Mouse (Mus musculus): Measurements from ENCODE around the gene Ndufa6. TPM values are rescaled to one million over a fixed set of nuclear protein-coding genes. Genes with fewer than 3 reads are reported as not detected.
"Not testable (repeated sequence)": the region's sequence is repeated elsewhere in the genome, so short reads cannot be mapped to it uniquely, and the experiment has no call there.

Gene Ndufa6
- total RNA-seq, 2 experiments from 2014 or later: 629 to 669 TPM

DNA sequence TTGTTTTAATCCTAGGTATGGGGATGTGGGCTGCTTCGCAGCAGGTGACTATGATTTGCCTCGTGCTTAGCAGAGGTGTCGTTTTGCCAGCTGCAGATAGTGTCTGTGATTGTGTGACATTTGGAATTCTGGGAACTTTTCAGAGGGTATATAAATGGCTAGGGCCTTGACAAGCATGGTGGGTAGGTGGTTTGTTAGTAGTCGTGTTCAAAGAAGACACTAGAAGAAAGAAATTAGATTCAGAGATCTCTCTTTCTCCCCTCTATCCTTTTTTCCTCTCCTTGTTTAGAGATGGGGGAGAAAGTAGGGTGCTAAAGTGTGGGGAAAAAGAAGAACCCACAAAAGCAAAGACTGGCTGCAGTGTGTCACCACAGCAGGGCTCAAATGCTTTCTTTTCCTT, 14.0 kb upstream of the Ndufa6 start:
- DNase-seq: no peak

DNA sequence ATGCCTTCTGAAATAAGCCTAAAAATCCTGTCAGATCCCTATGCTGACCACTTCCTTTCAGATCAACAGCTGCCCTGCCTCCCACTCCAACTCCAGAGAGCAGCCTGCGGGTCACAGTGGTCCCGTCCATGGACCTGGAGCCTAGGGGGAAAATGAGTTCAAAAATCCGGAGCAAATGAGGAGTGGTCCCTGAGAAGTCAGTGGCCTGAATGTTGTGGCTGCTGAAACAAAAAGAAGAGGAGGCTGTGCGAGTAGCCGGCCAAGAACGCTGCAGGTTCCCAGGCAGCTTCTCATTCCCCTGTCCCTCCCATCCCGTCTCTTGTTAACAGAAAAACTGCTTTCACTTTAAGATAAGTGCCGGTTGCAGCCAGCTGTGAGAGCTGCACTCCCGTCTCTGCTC, 10.4 kb upstream of the Ndufa6 start:
- DNase-seq: not testable (repeated sequence)

DNA sequence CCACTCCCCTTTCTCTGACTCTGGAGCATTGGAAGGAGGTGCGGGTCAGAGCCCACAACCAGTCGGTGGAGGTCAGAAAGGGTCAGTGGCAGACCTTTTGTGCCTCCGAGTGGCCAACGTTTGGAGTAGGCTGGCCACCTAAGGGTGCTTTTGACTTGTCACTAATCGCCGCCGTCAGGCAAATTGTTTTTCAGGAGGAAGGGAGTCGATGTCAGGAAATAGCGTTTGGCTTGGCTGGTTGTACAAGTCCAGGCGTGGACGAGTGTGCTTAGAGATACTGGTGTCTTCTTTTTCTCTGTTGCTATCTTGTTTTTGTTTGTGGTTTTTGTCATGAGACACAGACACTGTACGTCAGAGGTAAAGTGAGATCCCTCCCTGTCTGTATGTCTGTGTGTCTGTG, 9.7 kb upstream of the Ndufa6 start:
- not testable (repeated sequence) for DNase-seq

DNA sequence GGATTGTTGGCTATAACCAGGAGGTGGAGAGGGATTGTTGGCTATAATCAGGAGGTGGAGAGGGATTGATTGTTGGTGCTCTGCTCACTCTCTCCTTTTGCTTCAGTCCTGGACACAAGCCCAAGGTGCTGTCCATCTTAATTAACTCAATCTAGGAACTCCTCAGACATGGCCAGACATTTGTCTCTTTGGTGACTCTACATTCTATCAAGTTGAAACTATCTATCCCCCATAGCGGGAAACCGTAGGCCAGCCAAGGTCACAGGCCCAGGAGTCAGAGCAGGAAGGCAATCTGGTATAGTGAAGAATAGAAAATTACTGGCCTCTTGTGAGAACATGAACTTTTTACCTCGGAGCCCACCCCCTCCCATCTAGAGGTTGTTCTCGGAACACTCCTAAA, 8.1 kb upstream of the Ndufa6 start:
- DNase-seq: no peak

DNA sequence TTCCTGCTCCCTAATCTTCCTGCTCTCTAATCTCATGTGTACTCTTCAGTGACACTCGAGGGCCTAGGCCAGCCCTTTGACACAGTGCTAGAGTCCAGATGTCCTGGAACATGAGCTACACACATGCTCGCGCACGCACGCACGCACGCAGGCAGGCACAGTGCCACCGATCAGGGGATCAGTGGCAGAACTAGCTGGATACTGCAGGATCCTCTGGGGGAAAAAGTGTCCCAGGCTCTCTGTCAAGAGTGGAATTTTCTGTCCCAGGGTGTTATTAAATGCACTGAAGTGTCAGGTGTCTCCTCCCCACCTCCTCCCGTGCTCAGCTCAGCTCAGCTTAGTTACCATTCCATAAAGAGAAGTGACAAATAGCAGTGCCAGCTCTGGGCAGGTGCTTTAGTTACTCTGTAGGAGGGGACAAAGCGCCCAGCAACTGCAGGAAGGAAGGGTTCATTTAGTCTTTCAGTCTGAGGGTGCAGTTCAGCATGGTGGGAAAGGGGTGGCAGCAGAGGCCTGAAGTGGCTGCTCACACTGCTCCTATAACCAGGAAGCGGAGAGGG, 7.4 kb upstream of the Ndufa6 start:
- DNase-seq: no peak

DNA sequence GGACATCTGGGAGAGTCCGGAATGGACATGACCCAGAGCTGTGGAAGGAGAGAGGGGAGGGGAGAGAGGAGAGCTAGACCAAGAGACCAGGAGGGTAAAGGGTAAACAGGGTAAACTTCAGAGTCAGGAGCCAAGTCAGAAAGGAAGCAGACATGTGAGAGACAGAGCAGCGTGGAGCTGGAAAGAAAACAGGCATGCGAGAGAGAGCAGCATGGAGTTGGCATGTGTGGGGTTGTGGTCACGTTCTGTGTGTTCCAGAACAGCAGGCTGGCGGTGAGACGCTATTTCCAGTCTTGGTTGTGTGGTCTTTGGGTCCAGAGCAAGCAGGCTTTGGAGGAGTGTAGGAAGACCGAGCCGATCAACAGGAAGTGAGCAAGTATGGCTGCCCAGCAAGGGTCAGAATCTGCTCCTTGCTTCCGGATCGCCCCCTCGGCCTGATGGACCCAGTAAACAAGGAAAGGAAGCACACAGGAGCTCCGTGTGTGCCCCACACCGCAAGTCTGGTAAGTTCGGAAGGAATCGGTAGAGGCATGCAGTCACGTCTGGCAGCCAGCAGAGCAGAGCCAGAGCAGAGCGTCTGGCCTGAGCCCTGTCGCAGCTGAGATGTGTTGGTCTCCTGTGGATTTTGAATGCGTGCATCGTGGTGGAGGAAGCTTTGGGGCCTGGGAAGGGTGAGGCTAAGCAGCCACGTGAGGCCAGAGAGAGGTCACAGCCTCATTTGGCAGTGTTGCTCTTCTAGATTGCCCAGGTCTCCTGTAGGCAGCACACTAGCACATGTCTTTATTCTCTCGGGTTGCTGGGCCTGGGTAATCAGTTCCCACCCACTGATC, 4.5 kb upstream of the Ndufa6 start:
- DNase-seq: peak; percentile 44

DNA sequence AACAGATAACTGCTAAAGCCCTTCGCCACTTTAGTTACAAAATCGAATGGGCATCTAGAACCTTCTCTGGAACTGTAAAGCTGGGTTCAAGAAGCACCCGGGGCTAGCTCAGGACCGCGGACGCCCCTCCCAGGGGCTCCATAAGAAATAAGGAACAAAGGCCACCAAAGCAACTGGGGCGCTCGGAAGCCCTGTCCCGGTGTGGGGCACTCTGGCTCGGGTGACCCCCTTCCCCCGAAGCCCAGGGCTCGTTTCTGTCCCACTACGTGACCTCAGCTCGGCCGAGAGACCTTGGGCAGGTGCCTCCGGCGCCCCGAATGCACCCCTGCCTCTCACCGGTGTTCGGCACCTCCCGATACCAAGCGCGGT, 393 bp downstream of the Ndufa6 start:
- DNase-seq: no peak

DNA sequence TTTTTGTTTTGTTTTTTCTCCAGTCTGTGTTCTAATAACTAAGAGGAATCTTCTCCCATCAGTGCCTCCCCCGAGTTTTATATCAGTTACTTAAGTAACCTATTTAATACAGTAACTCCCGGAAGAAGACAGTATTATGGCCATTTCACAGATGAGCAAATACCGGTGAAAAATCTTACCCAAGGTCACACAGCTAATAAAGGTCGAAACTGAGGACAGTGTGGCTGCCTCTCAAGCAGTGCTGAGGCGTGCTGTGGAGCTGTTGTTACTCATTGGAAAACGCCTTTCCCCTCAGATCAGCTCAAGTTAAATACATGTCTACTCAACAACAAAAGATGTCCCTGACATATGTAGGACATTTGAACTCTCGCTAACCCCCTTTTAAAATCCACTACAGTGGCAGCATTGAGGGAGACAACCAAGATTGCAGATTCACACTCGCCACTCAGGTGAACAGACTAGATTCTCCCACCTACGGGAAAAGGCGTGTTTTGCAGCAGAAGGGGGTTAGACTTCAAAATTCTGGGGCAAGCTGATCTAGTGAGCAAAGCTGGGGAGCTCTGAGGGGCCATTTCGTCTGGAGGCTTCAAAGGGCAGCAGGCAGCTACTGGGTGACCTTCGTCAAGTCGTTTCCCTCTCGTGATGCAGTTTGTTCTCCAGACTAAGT, 911 bp downstream of the Ndufa6 start:
- peak; percentile 40 for DNase-seq

DNA sequence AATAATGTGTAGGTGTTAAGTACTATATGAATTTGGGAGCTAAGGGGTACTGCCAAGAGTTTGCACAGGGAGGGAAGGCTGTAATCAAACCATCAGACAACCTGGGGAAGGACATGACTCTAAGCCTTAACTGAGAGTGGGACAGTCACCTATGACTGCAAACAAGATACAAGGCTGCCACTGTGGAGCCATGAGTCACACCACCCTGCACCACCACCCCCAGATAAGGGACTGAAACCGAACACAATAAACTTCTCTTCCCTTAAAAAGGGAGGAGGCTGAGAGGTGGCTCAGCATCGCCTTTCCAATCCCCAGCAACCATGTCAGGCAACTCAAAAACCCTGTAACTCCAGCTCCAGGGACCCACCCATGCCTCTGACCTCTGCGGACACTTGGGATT, 2.6 kb downstream of the Ndufa6 start:
- no peak for DNase-seq

DNA sequence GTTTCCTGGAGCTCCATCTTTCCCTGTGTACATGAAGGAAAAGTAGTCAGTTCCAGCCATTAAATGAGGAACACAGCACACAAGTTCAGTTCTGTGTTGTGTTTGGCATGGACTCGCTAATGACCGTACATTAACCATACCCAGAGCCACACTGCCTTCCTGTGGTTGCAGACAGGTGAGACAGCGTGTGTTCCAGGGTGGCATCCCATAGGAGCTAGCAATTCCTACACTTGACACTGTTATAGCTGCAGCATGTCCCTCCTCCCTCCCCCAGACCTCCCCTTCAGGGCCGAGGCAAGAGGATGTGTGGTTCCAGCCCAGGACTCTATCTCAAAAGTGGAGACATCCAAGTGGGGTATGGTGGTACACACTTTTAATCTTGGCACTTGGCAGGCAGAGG, 3.8 kb downstream of the Ndufa6 start:
- no peak for DNase-seq

DNA sequence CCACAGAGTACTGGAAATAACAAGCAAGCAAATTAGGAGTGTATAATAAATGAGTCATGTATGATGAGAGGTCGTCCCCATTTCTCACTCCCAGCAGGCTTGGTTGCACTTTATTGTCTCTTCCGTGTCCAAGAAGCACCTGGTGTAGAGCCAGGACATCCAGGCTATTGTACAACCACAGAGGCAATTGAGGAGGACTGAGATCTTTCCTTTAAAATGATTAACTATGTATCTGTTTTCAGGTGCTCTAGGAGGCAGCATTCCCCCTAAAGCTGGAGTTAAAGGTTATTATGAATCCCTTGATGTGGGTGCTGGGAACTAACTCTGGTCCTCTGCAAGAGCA, 5.2 kb downstream of the Ndufa6 start:
- DNase-seq: no peak

DNA sequence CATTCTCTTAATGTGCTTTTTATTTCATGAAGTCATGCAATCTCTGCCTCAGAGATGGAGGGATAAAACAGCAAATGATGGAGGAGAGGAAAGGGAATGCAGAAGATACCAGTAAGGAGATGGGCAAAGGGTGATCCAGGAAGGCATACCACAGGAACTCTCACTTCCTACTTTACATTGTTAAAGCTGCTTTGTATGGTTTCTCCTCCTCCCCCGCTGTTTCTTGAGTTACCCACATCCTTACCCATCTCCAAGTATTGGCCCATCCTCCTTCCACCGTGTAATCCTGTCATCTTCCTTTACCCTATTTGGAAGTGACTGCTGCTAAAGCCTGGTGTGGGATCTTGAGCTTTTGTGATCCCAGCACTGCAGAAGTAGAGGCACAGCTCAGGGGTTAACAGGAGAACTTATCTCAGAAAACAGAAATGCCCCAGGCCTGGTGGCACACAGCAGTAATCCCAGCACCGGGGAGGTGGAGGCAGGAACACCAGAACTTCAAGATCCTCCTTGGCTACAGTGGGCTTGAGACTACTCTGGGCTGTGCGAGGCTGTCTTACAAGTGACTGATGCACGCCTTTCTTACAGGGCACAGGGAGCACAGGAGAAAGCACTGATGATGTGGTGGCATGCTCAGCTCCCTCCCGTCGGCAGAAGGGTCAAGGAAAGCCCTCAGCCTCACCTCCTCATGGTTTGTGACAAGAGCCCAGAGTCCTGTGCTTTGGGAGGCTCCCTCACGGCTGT, 5.7 kb downstream of the Ndufa6 start:
- DNase-seq: no peak

DNA sequence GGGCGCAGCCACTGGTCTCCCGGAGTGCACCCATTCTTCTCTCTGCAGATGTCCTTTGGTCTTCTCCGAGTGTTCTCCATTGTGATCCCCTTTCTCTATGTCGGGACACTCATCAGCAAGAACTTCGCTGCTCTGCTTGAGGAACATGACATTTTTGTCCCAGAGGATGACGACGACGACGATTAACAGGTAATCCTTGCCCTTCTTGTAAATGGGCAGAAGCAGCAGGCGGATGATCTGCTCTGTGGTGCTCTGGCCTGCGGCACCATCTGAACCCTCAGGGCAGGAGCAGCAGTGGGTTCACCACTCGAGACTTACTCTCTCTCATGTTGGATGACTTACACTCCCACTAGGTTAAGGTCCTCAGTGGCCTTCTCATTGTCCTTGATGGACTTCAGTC, 6.3 kb downstream of the Ndufa6 start:
- DNase-seq: no peak

DNA sequence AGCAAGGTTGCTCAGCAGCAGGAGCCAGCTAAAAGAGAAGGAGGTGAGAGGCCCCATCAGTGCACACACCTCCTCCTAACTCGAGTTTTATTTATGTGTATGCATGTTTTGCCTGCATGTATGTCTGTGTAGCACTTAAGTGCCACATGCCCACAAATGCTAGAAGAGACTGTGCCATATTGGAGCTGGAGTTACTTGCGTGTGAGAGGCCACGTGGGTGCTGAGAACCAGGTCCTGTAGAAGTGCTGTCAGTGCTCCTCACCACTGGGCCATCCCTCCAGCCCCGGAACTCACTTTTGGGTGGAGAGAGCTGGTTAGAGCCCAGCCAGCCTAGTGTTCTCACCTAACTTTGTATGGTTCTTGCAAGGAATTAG, 6.8 kb downstream of the Ndufa6 start:
- no peak for DNase-seq

DNA sequence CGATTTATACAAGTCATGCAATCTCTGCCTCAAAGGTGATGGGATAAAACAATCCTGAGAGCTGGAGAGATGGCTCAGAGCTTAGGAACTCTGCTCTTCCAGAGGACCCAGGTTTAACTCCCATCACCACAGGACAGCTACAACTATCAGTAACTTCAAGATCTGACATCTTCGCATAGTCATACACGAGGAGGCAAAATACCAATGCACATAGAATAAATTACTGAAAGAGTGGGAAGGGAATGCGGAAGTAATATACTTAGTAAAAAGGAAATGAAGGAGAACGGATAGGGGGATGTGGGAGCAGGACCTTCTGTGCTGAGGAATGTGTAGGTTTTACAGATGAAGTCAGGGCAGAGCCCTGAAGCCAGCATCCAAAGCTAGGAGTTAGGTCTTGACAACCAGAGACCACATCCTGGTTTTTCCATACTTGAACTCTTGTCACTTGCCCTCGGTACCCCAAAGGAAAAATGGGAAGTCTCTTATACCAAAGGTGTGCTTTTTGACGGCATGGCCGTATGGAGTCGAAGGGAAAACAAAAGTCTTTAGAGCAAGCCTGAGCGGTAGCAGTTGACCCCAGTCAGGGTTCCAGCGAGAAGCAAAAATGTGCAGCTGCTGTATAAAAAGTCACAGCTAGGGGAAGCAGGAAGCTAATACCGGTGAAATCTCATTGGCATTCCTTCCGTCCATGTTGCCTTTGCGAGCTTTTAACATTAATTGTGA, 7.4 kb downstream of the Ndufa6 start:
- DNase-seq: no peak

DNA sequence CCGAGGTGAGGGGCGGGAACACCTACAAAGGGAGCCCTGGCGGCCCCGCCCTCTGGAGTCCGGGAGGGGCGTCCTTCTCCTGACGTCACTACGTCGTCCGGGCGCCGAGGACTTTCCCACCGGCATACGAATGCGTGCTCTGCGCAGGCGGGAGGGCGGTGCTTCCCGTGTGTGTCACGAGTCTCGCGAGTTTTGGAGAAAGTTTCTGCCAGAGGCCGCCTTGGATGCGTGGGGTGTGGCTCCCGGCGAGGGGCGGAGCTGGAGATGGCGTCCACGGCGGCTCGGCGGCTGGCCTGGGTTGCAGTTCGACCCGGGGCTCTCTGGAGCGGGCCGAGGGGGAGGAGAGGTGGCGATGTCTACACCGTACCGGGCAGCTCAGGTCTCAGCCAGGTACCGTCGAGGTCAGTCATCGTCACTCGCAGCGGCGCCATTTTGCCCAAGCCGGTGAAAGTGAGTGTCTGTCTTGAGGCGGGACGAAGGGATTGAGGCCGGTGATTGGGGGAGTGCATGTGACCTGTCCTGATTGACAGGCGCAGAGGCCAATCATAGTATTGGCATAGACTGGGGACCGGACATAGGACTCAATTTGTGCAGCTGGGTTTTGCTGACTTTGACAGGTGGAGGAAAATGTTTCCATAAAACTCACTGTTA, 8.2 kb downstream of the Ndufa6 start:
- DNase-seq: peak; percentile 97

DNA sequence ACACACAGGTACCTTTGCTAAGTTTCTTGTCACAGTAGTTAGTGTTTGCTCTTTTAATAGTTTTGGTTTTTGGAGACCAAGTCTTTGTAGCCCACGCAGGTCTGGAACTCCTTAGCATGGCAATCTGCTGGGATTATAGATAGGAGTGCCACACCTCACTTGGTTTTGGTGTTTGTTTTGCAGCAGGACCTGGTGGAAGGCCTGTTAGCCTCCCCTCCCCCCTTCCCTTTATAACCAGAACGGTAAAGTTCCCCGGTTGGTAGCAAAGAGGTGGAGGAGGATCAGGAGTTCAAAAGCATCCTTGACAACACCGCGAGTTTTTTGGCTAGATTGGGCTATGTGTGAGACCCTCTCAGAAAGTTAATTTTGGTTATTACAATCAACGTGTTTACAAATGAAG, 9.2 kb downstream of the Ndufa6 start:
- DNase-seq: no peak

DNA sequence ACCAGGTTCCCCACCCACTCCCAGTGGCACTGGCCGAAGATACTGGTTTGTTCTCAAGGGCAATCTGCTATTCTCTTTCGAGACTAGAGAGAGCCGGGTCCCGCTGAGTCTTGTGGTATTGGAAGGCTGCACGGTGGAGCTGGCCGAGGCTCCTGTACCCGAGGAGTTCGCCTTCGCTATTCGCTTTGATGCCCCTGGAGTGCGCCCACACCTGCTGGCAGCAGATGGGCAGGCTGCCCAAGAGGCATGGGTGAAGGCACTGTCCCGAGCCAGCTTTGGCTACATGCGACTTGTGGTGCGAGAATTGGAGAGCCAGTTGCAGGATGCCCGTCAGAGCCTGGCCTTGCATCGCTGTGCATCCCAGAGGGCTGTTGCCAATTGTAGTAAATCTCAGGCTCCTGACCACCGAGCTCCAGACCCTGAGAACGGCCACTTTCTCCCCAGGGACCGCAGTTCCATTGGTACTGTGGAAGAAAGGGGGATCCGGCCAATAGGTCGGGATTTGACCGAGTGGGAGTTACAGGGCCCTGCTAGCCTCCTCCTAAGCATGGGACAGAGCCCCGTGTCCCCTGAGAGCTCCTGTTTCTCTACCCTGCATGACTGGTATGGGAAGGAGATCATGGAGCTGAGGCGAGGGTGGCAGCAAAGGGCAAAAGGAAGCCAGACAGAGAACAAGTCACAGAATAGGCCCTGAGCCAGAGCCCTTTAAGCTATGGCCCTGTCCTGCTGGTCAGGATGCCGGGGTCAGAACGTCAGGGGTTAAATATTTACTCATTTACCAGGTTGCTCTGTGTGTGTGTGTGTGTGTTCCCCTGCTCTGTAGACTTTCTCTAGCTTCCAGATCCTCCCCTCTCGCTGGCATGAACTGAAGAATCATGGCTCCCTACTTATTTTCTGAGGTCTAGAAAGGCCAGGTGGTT, 10.5 kb downstream of the Ndufa6 start:
- DNase-seq: no peak

DNA sequence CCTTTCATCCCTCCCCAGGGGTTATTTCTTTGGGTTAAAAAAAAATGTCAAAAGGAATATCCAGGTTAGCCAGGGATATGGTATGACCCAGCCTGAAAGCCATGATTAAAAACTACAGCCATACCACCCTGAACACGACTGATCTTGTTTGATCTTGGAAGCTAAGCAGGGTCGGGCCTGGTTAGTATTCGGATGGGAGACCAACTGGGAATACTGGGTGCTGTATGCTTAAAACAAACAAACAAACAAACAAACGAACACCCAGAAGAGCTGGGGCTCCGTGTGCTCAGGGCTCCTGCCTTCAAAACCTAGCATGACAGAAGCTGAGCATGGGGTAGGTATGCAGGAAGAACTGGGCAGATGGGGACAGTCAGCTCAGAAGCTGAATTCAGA, 11.6 kb downstream of the Ndufa6 start:
- DNase-seq: no peak

DNA sequence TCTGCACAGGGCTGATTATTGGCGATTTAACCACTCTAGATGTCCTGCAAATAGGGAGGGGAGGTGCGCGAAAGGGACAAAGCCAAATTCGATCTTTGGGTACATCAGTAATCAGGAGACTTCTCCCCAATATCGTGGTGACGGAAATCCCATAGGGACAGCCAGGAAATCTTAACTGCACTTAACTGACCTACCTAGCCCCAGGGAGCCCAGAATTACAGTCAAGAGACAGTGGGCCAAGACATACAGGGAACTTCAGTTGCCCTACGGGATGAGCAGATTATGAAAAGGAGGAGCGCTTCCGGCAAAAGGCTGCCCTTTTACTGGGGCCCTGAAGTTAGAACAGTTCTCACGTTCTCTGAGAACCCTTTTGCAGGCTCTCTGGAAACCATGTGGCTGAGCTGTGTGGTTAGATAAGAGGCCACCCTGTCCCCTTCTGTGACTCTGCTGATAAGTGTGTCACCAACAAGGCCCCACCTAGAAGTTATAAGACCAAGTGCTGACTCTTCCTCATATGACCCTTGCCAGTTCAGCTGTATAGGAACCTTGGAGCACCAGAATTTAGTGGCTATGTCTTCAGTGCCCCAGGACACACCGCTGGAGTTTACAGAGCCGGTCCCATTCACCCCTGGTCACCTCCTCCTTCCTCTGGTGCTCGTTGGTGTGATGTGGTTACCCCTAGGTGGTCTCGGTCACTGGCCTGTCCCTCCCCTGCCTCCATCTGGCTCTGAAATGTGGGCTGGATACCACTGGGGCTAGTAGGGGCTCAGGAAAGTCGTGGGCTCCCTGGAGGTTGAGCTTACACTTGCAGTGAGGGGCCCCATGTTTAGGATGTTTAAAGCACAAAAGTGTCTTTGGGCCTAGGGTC, 12.2 kb downstream of the Ndufa6 start:
- no peak for DNase-seq
